Mouse (Mus musculus) adrenal gland, postnatal 14 days (tissue): ENCODE results near the gene Btbd7. TPM values are rescaled to one million over a fixed set of nuclear protein-coding genes. Genes with fewer than 3 reads are reported as not detected.
A peak's percentile ranks its signal among the peaks of the same experiment; 100 is the strongest.

Experiments used
- DNase-seq: peaks from one replicate; pipeline ENCODE4 v3.0.0; 2021; ENCODE audit warnings: mixed read lengths
- long read RNA-seq, 2 experiments: library from polyadenylated mRNA; stranded (forward); transcript quantifications; one replicate each; pipeline ENCODE4 v2.0.0; 2021
- total RNA-seq: library from RNA; stranded (reverse); gene quantifications from 2 replicates; pipeline ENCODE4 v1.2.3, GENCODE M21; 2021

Btbd7 gene
- total RNA-seq = 42.5 and 44.4 TPM in 2 replicates
- long read RNA-seq, experiment 1, partial matches to known transcripts = 3 of 11 reads
- long read RNA-seq, experiment 1, other reads (novel, unspliced or antisense) = 8 of 11 reads
- long read RNA-seq, experiment 2, partial matches to known transcripts = 2 of 7 reads
- long read RNA-seq, experiment 2, other reads (novel, unspliced or antisense) = 4 of 7 reads

DNA sequence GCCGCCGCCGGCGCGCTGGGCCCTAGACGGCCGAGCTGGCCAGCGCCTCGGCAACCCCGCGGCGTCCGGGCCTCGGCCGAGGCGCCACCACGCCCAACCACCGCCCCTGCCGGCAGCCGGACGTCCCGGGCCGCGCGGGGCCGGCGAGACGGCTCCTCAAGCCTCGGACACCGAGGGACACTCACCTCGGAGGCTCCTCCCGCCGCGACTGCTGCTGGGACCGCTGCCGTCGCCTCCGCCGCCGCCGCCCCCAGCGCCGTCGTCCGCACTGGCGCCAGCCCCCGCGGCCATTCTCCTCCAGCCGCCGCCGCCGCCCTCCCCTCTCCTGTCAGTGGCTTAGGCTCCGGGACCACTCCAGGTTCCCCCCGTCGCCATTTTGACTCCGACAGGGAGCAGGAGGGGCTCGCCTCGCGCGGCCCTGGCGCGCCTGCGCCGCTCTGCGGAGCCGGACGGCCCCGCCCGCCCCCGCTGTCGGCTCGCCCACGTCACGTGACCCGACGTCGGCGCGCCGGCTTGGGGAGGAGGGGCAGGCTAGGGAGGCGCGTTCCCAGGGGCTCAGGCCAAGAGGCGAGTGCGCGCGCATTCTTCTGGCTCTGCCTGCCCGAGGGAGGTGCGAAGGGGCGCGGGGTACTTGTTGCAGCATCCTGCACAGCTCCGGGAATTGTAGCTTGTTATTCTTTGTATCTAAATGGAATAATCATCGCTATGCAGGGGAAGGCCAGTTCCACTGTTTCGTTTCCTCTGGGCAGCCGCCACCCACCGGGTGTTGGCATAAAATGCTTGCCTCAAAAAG lies at the start of gene Btbd7:
Btbd7 (minus strand) TSS at position 441 of the 793 bp plus-strand sequence.
- DNase-seq = peak; percentile 99

GRCm38 (mm10) chr12:102916073-102916472 lies 37.8 kb upstream of the Btbd7 start:
- no peak for DNase-seq

DNA sequence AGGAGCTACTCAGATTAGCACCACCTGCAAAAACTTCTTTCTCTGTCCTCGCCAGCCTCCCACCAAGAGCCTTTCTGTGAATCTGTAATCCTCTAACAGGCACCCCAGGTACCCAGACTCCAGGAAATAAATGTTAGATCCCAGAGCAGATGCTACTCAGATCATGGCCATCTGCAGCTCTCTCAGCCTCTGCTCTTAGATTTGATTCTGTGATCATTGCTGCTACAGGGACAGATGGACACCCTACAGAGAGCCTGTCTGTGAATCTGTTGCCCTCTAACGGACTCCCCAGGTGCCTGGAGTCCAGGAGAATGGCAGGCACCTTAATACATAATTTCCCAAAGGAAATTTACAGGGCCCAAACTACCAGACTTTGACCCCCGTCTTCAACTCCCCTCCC lies 29.9 kb upstream of the Btbd7 start:
- DNase-seq = no peak

DNA sequence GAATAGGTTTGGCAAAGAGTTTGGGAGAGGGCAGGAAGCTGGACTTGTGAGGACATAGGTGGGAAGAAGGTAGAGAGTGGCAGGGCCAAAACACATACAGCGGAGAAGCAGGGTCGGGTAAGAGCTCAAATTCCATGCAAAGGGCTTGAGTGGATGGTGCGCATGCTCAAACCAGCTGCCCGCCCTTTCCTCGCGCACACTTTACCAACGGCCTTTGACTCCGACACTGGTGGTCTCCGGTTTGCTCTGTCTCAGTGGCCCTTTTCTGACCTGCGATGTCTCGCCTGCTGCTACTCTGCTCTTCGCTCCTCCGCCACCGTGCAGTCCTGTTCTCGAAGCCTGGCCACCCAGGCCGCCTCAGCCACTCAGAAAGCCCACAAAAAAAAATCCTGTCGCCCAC lies 20.8 kb upstream of the Btbd7 start, which contains the start of gene Cox8c:
Cox8c (plus strand) TSS at position 226 of the 400 bp plus-strand sequence.
- no peak for DNase-seq

DNA sequence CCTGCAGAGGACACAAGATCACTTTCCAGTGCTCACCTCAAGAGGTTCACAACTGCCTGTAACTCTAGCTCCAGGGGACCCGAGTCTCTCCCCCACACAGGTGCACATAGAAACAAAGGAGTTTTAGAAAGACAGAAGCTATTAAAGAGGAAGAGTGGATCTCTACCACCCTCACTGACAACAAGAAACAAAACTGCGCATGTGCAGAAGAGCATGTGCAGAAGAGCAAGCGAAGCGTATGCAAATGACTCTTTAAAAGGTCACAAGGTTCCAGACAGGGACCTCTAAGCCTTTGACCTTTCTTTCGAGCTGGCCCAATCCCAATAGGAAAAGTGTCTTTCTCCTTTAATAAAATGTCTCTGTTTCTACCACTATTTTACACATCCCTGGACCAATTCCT lies 10.3 kb upstream of the Btbd7 start:
- no peak for DNase-seq

GRCm38 (mm10) chr12:102887366-102887765 lies 9.1 kb upstream of the Btbd7 start:
- peak; percentile 51 for DNase-seq

GRCm38 (mm10) chr12:102885735-102886134 lies 7.5 kb upstream of the Btbd7 start:
- peak; percentile 66 for DNase-seq

- peak; percentile 14 for DNase-seq
These were observed 630 bp upstream of the Btbd7 start for GRCm38 (mm10) chr12:102878901-102879300.

DNA sequence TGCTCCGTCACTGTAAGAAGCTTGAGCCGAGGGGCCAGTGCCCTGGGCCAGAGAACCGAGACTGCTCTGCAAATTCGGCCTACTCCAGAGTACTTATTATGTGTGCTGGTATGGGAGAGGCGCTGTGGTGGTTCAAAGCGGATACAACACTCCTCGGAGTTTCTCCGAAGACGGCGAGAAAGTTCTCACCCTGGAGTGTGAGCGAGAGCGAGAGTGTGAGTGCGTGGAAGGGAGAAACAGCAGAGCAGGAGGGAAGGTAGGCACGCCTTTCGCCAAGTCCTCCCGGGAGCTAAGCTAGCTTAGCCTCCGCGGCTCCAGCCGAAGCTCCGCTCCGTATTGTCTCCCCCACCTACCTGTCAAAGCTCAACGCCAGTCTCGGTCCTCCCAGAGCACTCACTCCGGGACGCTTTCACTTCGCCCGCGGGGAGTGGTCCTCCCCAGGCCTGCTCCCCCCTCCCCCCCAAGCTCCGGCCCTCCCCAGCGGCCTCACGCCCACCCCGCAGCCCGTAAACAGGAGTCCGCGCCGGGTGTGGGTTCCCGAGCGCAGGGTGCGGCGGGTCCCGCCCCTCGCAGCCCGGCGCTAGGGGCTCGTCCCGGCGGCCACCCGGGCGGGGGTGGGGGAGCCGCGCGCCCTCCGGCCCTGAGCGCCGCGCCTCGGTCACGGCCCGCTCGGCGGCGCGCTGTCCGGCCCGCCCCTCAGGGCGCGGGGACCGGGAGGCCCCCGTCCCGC lies 805 bp downstream of the Btbd7 start:
- peak; percentile 67 for DNase-seq

DNA sequence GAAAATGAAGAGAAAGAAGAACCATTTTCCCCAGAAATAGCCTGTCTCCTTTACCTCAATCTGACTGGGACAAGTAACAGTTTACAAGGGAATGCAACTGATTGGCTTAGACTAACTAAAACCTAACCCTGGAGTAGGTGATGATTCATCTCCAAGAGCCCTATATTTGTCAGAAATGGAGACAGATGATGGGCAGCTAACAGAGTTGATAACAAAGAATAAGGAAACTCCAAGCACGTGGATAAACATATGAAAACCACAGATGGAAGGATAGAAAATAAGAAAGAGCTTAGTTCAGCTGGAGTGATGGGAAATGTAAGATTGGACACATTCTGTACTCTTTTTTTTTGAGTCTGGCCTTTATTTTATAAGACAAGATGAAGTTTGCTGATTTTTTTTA lies 7.7 kb downstream of the Btbd7 start:
- no peak for DNase-seq

DNA sequence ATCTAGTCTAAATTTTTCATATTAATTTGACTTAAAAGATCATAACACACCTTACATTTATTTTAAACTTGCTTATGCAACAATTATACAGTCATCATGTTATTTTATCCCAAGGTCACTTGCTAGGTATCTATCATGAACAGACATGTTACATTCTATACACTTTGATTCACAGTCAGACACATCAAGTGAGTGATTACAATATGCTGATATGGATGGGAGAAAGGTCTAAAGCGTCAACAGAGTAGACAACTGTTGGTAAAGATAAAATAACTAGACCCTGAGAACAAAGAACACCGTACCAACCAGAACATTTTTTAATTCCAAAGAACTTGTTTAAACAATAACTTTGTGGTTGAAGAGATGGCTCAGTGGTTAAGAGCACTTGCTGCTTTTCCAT lies 8.5 kb downstream of the Btbd7 start:
- DNase-seq = no peak

DNA sequence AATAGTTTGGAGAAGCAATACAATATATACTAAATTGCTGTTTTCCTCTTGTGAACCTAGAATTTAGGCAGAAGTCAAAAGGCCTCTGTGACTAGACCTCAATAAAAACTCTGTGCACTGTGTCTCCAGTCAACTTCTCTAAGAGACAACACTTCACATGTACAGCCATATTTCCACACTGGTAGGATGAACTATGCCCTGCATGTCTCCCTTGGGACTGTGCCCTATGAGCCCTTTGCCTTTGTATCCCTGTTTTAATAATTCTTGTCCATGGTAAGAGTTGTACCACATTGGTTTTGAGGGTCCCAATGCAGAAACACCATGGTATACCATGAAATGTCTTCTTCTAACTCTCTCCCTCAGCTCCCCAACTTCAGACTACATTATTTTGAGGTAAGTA lies 17.5 kb downstream of the Btbd7 start:
- no peak for DNase-seq

GRCm38 (mm10) chr12:102838271-102838670 lies 40.0 kb downstream of the Btbd7 start:
- peak; percentile 13 for DNase-seq

DNA sequence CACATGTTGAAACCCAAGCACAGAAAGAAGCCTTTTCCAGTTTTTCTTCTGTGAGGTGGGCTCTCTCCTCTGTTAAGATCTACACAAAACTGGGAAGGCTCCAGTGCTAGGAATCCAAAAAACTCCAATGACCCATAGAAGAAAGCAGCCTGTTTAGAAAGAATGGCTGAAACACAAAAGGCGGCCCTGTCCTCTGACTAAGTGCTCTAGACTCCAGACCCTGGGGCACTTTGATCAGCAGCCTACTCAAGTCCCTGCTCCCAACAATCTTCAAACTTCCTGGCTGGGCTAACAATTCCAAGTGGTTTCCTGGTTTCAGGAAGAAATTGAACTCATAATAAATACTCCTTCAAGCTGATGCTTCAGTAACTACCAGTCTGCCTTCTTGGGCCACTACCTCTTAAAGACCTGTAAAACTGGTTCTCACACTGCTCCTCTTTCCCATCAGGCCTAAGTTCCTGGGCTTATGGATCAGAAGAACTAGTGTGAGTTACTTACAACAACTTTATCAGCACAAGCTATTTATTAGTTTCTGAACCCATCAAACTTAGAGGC lies 45.4 kb downstream of the Btbd7 start:
- no peak for DNase-seq

- no peak for DNase-seq
These were observed 46.4 kb downstream of the Btbd7 start for GRCm38 (mm10) chr12:102831888-102832287.

DNA sequence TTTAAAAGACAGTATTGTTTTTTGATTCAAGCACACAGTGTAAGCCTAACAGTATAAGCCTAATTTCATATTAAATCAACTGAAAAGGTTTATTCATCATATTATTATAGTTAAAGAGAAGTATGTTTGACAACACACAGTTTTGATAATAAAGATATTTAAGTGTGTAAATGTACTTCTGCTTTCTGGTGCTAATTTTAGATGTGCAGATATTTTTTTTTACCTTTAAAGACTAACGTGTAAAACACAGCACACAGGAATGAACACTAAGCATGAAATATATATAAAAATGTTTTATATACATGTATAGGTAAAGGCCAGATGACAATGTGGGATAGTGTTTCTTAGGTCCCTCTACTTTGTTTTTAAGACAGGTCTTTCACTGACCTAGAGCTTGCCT lies 51.2 kb downstream of the Btbd7 start:
- DNase-seq = no peak

DNA sequence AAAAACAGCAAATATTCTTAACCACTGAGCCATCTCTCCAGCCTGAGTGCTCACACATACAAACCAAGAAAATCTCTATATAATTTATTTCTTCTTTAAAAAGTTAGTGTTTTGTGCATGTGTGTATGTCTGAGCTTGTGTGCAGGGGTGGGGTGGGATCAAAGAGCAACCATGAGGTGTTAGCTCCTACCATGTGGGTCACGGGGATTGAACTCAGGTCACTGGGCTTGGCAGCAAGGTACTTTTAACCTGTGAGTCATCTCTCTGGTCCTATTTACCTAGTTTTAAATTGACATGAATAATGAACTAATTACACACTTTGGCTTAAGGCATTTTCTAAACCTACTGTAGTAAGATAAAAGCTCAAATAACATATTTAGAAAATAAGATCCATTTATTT lies 51.9 kb downstream of the Btbd7 start:
- DNase-seq = no peak

DNA sequence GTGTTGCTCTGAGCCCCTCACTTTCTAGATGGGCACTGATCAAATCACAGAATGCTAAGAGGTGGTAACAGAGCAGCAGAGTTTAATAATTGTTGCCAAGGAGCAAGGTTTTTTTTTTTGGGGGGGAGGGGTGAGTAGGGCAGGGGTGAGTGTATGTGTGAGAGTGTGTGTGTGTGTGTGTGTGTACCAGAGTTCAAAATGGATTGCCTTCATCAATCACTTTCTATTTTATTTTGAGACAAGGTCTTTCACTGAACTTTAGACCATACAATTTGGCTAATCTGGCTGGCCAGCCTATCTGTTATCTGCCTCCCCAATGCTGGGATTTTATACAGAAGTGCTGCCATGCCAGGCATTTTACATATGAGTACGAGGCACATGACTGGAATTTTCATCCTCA lies 63.4 kb downstream of the Btbd7 start:
- no peak for DNase-seq

GRCm38 (mm10) chr12:102799528-102799927 lies 78.7 kb downstream of the Btbd7 start:
- no peak for DNase-seq

DNA sequence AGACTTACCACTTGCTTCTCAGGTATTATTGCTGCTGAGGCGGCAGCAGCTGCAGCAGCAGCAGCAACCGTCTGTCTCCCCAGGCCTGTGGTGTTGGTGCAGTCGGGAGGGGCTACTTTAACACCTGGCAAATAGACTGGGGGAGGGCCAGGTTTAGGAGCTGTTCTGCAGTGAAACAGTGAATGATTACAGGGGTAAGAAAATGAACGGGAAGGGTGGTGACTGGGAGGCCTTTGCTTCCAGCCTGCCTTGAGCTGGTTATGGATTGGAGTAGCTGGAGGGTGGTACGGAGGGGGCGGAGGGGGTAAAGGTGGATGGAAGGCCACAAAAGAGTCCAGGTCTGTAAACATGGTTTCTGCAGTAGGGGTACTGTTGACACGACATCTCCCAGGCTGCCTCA lies 90.3 kb downstream of the Btbd7 start:
- DNase-seq = no peak

DNA sequence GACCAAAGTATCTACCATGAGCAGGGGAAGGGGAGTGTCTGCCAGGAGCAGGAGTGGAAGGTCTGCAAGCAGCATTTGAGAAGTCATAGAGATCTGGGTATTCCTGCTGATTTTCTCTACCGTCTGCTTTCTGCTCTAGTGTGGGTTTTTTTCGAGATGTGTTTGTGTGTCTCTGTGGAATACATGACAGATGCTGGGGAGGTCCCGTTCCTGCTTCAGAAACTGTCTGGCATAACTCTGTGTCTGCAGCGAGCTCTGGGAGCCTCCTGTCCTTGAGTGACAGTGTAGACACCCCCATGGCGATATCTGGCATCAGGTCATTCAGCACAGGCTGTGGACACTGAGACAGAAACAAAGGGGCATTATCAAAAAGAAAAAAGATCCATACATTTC lies 92.7 kb downstream of the Btbd7 start:
- no peak for DNase-seq

GRCm38 (mm10) chr12:102784899-102785592 lies 93.2 kb downstream of the Btbd7 start:
- DNase-seq = no peak
